ENCODE assay signal across 22 mouse cellular contexts in the genomic region with DNA sequence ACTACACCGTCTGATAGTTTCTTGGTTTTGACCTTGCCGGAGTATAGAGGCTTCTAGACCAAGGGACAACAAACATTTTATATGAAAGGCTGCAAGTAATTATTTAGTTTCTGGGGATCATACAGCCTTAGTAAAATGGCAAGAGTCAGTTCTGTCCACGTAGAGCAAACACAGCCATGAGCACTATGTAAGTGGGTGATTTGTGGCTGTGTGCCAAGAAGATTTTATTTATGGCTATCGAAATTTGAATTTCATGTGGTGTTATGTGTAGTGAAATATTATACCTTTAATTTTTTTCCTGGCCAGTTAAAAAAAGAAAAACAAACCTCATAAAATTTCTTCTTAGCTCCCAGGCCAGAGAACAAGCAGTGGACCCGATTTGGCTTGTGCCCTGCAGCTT. TPM values are rescaled to one million over a fixed set of nuclear protein-coding genes. Genes with fewer than 3 reads are reported as not detected.
DNase-seq lines count a peak whose midpoint lies in the region; ATAC-seq and TF ChIP-seq lines count a peak whose summit lies in the region.
"Had no signal": no experiment of that assay in that cellular context is flagged by ENCODE, and none has a peak within 500 bp of the region (broad histone marks: within the 10 kb centered on the region; RNA-seq: fewer than 3 reads in every experiment).

No protein-coding gene starts in this region.

- no peak overlapping the region for H3K9ac ChIP-seq in limb, embryonic 13.5 days
- no peak overlapping the region for H3K9ac ChIP-seq in embryonic facial prominence, embryonic 15.5 days
- no peak overlapping the region for H3K9ac ChIP-seq in heart, adult 2 months (ENCODE audit: low read depth, low read length)
- H3K9ac ChIP-seq: forebrain, embryonic 13.5 days; hindbrain, embryonic 12.5 days had no signal

- DNase-seq in limb, embryonic 10.5 days (ENCODE audit: low spot score) = no peak
- no peak for DNase-seq in heart, adult 2 months
- no peak for DNase-seq in right cerebral cortex, postnatal 36 days (ENCODE audit: low spot score in 2 of 2)
- DNase-seq: adrenal gland, postnatal 10 days; B cell, adult 2 months; cerebellum, adult 11-12 months; cerebellum, adult 9-10 months; cerebellum, postnatal 25 days; gastrocnemius, adult 2 months; gastrocnemius, postnatal 25 days; heart, adult 11 months; heart, postnatal 10 days; heart, postnatal 4 days had no signal

- no peak overlapping the region for H3K27ac ChIP-seq in limb, embryonic 13.5 days
- no peak overlapping the region for H3K27ac ChIP-seq in limb, embryonic 10.5 days
- 0 out of 2 replicates have a peak overlapping the region, but pooled peaks have one; percentile 8 for H3K27ac ChIP-seq in brown adipose tissue, adult 24 weeks (replicated peaks; ENCODE audit: low read depth, low read length)
- peak overlapping the region; percentile 45 for H3K27ac ChIP-seq in embryonic facial prominence, embryonic 15.5 days (replicated peaks)
- H3K27ac ChIP-seq in heart, adult 2 months = no peak overlapping the region
- H3K27ac ChIP-seq: forebrain, embryonic 13.5 days; gastrocnemius, adult 2 months; heart, embryonic 10.5 days; hindbrain, embryonic 12.5 days had no signal

- no peak for TF ChIP-seq POLR2A in heart, adult 2 months (IDR thresholded peaks at IDR 0.05; ENCODE audit: insufficient read depth, low read depth, low read length)

- H3K4me3 ChIP-seq in limb, embryonic 13.5 days = no peak overlapping the region
- no peak overlapping the region for H3K4me3 ChIP-seq in limb, embryonic 10.5 days
- no peak overlapping the region for H3K4me3 ChIP-seq in brown adipose tissue, adult 24 weeks (ENCODE audit: insufficient read depth, low read depth, low read length)
- H3K4me3 ChIP-seq in embryonic facial prominence, embryonic 15.5 days (replicated peaks) = no peak overlapping the region
- H3K4me3 ChIP-seq in heart, adult 2 months = no peak overlapping the region
- H3K4me3 ChIP-seq: forebrain, embryonic 13.5 days; gastrocnemius, adult 2 months; heart, embryonic 10.5 days; hindbrain, embryonic 12.5 days had no signal

- no peaks in the 10 kb centered on the region for H3K79me2 ChIP-seq in heart, adult 2 months (replicated peaks; ENCODE audit: control insufficient read depth, insufficient read depth, low read length)

- H3K36me3 ChIP-seq in limb, embryonic 13.5 days = no peaks in the 10 kb centered on the region
- peaks cover 8% of the 10 kb centered on the region for H3K36me3 ChIP-seq in limb, embryonic 10.5 days
- no peaks in the 10 kb centered on the region for H3K36me3 ChIP-seq in embryonic facial prominence, embryonic 15.5 days
- H3K36me3 ChIP-seq in heart, adult 2 months (ENCODE audit: control insufficient read depth, insufficient read depth, low read length) = no peaks in the 10 kb centered on the region
- H3K36me3 ChIP-seq: G1E; heart, embryonic 10.5 days; hindbrain, embryonic 12.5 days had no signal

- ATAC-seq in limb, embryonic 13.5 days (ENCODE audit: low FRiP score, low read depth) = peak; percentile 48; the same call in 1 of the 2 replicates
- ATAC-seq in embryonic facial prominence, embryonic 15.5 days (ENCODE audit: insufficient number of reproducible peaks, low FRiP score, low TSS enrichment, low read depth) = no peak
- ATAC-seq: CD4-positive, CD25-positive, alpha-beta regulatory T cell, adult 4 months; forebrain, embryonic 13.5 days; hindbrain, embryonic 16.5 days had no signal

- H3K9me3 ChIP-seq in limb, embryonic 13.5 days = no peaks in the 10 kb centered on the region
- H3K9me3 ChIP-seq in limb, embryonic 10.5 days (replicated peaks) = no peaks in the 10 kb centered on the region
- no peaks in the 10 kb centered on the region for H3K9me3 ChIP-seq in embryonic facial prominence, embryonic 15.5 days (replicated peaks)
- H3K9me3 ChIP-seq: forebrain, embryonic 13.5 days; heart, embryonic 10.5 days; hindbrain, embryonic 12.5 days had no signal

- TF ChIP-seq EP300 in heart, adult 2 months (IDR thresholded peaks at IDR 0.05; ENCODE audit: insufficient read depth, low read depth, low read length) = no peak

- H3K4me2 ChIP-seq in limb, embryonic 13.5 days (replicated peaks) = no peak overlapping the region
- no peak overlapping the region for H3K4me2 ChIP-seq in embryonic facial prominence, embryonic 15.5 days (replicated peaks)
- H3K4me2 ChIP-seq: forebrain, embryonic 13.5 days; hindbrain, embryonic 12.5 days had no signal

- no peak for TF ChIP-seq CTCF in heart, adult 2 months (IDR thresholded peaks at IDR 0.05)

- 38% methylated on average over 5 of the region's 5 CpGs for WGBS in limb, embryonic 13.5 days
- 84% methylated on average over 5 of the region's 5 CpGs for WGBS in limb, embryonic 10.5 days
- WGBS in embryonic facial prominence, embryonic 15.5 days = 45% methylated on average over 5 of the region's 5 CpGs
- WGBS in heart, adult 2 months = 80% methylated on average over 5 of the region's 5 CpGs

- intact Hi-C loops in heart, adult 2 months (cut with DNase I) = no loop called here

- no peaks in the 10 kb centered on the region for H3K27me3 ChIP-seq in limb, embryonic 13.5 days
- H3K27me3 ChIP-seq in limb, embryonic 10.5 days (ENCODE audit: low read depth, poor library complexity, severe bottlenecking) = no peaks in the 10 kb centered on the region
- H3K27me3 ChIP-seq in embryonic facial prominence, embryonic 15.5 days = no peaks in the 10 kb centered on the region
- H3K27me3 ChIP-seq in heart, adult 2 months (ENCODE audit: control insufficient read depth, insufficient read depth, low read length) = no peaks in the 10 kb centered on the region

- H3K4me1 ChIP-seq in limb, embryonic 13.5 days = peaks cover 64% of the 10 kb centered on the region
- peaks cover 68% of the 10 kb centered on the region for H3K4me1 ChIP-seq in limb, embryonic 10.5 days
- peaks cover 21% of the 10 kb centered on the region for H3K4me1 ChIP-seq in brown adipose tissue, adult 24 weeks (ENCODE audit: control insufficient read depth, insufficient read depth, insufficient read length, low read length)
- peaks cover 55% of the 10 kb centered on the region for H3K4me1 ChIP-seq in embryonic facial prominence, embryonic 15.5 days
- H3K4me1 ChIP-seq in heart, adult 2 months (ENCODE audit: control insufficient read depth, insufficient read depth, low read length) = no peaks in the 10 kb centered on the region; the same call in 1 of the 2 replicates

RNA-seq across cellular contexts. Expression of gene Slit3, which starts 33.4 kb away (rescaled TPM):
- 20.9 and 21.9 TPM in 2 replicates for polyA plus RNA-seq in limb, embryonic 13.5 days (2015; fragmentation: Nextera tagmentation; extraction: Ambion mirVana)
- polyA plus RNA-seq in limb, embryonic 10.5 days (2016; fragmentation: Nextera tagmentation; extraction: Ambion mirVana) = 20.2 and 21.9 TPM in 2 replicates
- 7.4 and 11.3 TPM in 2 replicates for polyA plus RNA-seq in brown adipose tissue, adult 24 weeks (2012; ENCODE audit: insufficient read depth, insufficient read length, missing spikeins)
- polyA plus RNA-seq in embryonic facial prominence, embryonic 15.5 days (2015; fragmentation: Nextera tagmentation; extraction: Ambion mirVana) = 27.6 and 30.1 TPM in 2 replicates
- 10 to 100 TPM; 12.3 to 14.6 TPM for total RNA-seq in heart, adult 2 months (2021)
- 15.8 and 16.0 TPM in 2 replicates for polyA plus RNA-seq in heart, adult 2 months (2012; rRNA removed)
- polyA plus RNA-seq: CD4-positive, CD25-positive, alpha-beta regulatory T cell, adult 4 months; G1E had no signal

Comparison
In these comparisons a context has a peak if more than half of its experiments do, and no peak if none do; other contexts are left out.
1. H3K27ac ChIP-seq: peak in brown adipose tissue, adult 24 weeks (single experiment) and embryonic facial prominence, embryonic 15.5 days (single experiment); none in limb, embryonic 13.5 days (single experiment), limb, embryonic 10.5 days (single experiment) and heart, adult 2 months (single experiment).